Mouse (Mus musculus): ENCODE data around the gene Rnf128. TPM values are rescaled to one million over a fixed set of nuclear protein-coding genes. Genes with fewer than 3 reads are reported as not detected.

Rnf128 gene
- polyA plus RNA-seq, 1 experiment from 2014 or later = 6.7 TPM

DNA sequence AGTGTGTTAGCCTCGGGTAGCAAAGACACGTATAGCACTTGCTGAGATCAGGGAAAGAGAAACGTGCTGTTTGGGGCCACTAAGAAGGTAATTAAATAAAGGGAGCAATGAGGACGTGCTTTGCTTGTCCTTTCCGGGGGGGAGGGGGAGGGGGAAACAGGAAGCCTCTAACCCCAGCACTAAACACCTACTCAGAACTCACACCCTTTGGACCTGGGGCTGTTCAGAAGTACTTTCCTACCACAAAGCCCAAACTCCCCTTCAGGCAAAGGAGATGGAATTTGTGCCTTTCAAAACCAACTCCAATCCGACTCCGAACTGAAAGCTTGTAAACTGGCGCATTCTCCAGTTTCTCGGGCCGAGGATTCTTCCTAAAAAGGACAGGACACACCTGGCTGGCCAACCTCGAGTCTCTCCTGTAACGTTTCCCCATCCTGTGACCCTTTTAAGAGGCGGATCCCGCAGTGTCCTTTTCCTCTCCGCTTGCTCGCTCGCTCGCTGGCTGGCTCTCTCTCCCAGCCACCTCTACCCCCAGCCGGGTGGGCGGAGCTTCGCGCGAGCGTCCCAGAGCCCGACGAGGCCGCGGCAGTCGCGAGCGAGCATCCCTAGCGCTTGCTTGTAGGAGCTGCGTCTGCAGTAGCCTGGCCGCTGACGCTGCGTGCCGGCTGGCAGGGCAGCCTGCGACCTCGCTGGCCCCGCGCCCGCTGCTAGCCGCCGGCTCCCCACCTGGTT is 47.1 kb downstream of the Rnf128 start:
- peak overlapping the region; percentile 54 for H3K4me2 ChIP-seq (ENCODE audit: low read length)
- H3K4me1 ChIP-seq (ENCODE audit: control insufficient read depth, insufficient read depth, low read depth, low read length) = no peaks in the 10 kb centered on the region
- 0 out of 2 replicates have a peak overlapping the region, but pooled peaks have one; percentile 12 for H3K27ac ChIP-seq (ENCODE audit: low read depth, low read length)
- H3K36me3 ChIP-seq (ENCODE audit: control insufficient read depth, insufficient read depth, low read length) = no peaks in the 10 kb centered on the region
- WGBS = 13% methylated on average over 44 of the region's 44 CpGs
- peak overlapping the region; percentile 76 for H3K9ac ChIP-seq (ENCODE audit: low read depth, low read length)
- ATAC-seq = peak; percentile 98
- H3K9me3 ChIP-seq (ENCODE audit: control insufficient read depth, low read length) = no peaks in the 10 kb centered on the region
- peak overlapping the region; percentile 69 for H3K4me3 ChIP-seq (ENCODE audit: low read length)
- H3K27me3 ChIP-seq (replicated peaks; ENCODE audit: control insufficient read depth, insufficient read depth, low read length) = peaks cover 6% of the 10 kb centered on the region

DNA sequence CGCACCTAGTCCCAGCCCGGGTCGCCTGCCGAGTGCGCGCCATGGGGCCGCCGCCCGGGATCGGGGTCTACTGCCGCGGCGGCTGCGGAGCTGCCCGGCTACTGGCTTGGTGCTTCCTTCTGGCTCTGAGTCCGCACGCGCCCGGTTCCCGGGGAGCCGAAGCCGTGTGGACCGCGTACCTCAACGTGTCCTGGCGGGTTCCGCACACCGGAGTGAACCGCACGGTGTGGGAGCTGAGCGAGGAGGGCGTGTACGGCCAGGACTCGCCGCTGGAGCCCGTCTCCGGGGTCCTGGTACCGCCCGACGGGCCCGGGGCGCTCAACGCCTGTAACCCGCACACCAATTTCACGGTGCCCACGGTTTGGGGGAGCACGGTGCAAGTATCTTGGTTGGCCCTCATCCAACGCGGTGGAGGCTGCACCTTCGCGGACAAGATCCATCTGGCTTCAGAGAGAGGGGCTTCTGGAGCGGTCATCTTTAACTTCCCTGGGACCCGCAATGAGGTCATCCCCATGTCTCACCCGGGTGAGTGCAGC is 47.7 kb downstream of the Rnf128 start:
- Histone ChIP-seq H3K27me3 (replicated peaks; ENCODE audit: control insufficient read depth, insufficient read depth, low read length) (peaks cover 6% of the 10 kb centered on the region), H3K36me3 (ENCODE audit: control insufficient read depth, insufficient read depth, low read length) (no peaks in the 10 kb centered on the region), H3K27ac (ENCODE audit: low read depth, low read length) (no peak overlapping the region), H3K4me3 (ENCODE audit: low read length) (peak overlapping the region; percentile 69), H3K4me1 (ENCODE audit: control insufficient read depth, insufficient read depth, low read depth, low read length) (no peaks in the 10 kb centered on the region), H3K9ac (ENCODE audit: low read depth, low read length) (peak overlapping the region; percentile 76), H3K9me3 (ENCODE audit: control insufficient read depth, low read length) (no peaks in the 10 kb centered on the region), H3K4me2 (ENCODE audit: low read length) (peak overlapping the region; percentile 54)
- WGBS = 18% methylated on average over 48 of the region's 54 CpGs
- peak; percentile 88 for ATAC-seq

DNA sequence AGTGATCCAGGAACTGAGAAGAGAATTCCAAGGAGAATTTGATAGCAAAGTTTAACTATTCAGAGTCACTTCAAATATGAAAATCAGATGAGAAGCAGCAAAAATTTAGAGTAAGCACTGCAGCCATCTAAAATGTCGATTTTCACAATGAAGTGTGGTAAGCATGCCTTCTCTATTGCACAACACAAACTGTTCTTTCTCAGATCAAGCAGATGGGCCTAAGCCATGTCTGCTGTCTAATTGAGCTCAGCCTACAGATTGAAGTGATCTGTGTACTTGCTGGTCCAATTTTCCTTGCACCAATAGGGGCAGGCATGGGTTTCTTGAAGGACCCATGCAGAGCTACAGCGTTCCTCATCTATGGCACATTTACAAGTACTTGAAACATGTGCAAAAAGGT is 51.6 kb downstream of the Rnf128 start:
- Histone ChIP-seq H3K27ac (ENCODE audit: low read depth, low read length) (no peak overlapping the region), H3K4me2 (ENCODE audit: low read length) (no peak overlapping the region), H3K36me3 (ENCODE audit: control insufficient read depth, insufficient read depth, low read length) (no peaks in the 10 kb centered on the region), H3K9ac (ENCODE audit: low read depth, low read length) (no peak overlapping the region), H3K27me3 (replicated peaks; ENCODE audit: control insufficient read depth, insufficient read depth, low read length) (peaks cover 6% of the 10 kb centered on the region), H3K4me3 (ENCODE audit: low read length) (no peak overlapping the region), H3K9me3 (ENCODE audit: control insufficient read depth, low read length) (no peaks in the 10 kb centered on the region), H3K4me1 (ENCODE audit: control insufficient read depth, insufficient read depth, low read depth, low read length) (no peaks in the 10 kb centered on the region)
- ATAC-seq = no peak
- WGBS = 83% methylated on average over 2 of the region's 2 CpGs

DNA sequence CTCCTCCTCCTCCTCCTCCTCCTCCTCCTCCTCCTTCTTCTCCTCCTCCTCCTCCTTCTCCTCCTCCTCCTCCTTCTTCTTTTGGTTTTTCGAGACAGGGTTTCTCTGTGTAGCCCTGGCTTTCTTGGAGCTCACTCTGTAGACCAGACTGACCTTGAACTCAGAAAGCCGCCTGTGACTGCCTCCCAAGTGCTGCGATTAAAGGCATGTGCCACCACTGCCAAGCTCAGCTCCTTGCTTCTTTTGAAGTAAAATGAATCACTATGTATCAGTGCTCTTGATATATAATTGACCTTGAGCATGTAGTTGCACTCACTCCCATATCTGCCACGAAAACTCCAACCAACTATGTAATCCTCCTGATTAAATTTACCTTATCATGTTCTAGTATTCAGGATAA is 59.0 kb downstream of the Rnf128 start:
- Histone ChIP-seq H3K4me1 (ENCODE audit: control insufficient read depth, insufficient read depth, low read depth, low read length) (no peaks in the 10 kb centered on the region), H3K9me3 (ENCODE audit: control insufficient read depth, low read length) (no peaks in the 10 kb centered on the region), H3K4me3 (ENCODE audit: low read length) (no peak overlapping the region), H3K9ac (ENCODE audit: low read depth, low read length) (no peak overlapping the region), H3K27me3 (replicated peaks; ENCODE audit: control insufficient read depth, insufficient read depth, low read length) (no peaks in the 10 kb centered on the region), H3K4me2 (ENCODE audit: low read length) (no peak overlapping the region), H3K36me3 (ENCODE audit: control insufficient read depth, insufficient read depth, low read length) (no peaks in the 10 kb centered on the region), H3K27ac (ENCODE audit: low read depth, low read length) (no peak overlapping the region)
- WGBS = 90% methylated on average over 3 of the region's 4 CpGs
- ATAC-seq = no peak

DNA sequence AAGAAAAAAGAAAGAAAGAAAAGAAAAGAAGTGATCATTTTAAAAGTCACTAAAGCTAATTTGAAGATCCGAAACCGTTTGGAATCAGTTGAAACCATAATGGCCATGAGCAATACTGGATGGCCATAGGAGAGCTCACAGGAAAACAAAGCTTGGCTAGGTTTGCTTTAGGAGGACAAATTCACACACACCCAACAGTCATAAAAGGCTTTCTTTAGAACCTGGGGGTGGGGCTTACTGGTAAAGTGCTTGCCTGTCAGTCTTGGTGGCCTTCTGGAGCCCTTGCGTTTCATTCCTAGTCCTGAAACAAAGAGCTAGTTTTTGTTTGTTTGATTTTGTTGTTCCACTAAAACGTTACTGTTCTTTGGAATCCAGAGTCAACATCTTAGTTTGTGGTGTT is 71.6 kb downstream of the Rnf128 start:
- no peaks in the 10 kb centered on the region for H3K9me3 ChIP-seq (ENCODE audit: control insufficient read depth, low read length)
- H3K4me3 ChIP-seq (ENCODE audit: low read length) = no peak overlapping the region
- no peaks in the 10 kb centered on the region for H3K27me3 ChIP-seq (replicated peaks; ENCODE audit: control insufficient read depth, insufficient read depth, low read length)
- no peaks in the 10 kb centered on the region for H3K36me3 ChIP-seq (ENCODE audit: control insufficient read depth, insufficient read depth, low read length)
- no peak for ATAC-seq
- no peaks in the 10 kb centered on the region for H3K4me1 ChIP-seq (ENCODE audit: control insufficient read depth, insufficient read depth, low read depth, low read length)
- no peak overlapping the region for H3K9ac ChIP-seq (ENCODE audit: low read depth, low read length)
- no peak overlapping the region for H3K27ac ChIP-seq (ENCODE audit: low read depth, low read length)
- whole genome bisulfite sequencing = 63% methylated on average over 4 of the region's 4 CpGs
- H3K4me2 ChIP-seq (ENCODE audit: low read length) = no peak overlapping the region

DNA sequence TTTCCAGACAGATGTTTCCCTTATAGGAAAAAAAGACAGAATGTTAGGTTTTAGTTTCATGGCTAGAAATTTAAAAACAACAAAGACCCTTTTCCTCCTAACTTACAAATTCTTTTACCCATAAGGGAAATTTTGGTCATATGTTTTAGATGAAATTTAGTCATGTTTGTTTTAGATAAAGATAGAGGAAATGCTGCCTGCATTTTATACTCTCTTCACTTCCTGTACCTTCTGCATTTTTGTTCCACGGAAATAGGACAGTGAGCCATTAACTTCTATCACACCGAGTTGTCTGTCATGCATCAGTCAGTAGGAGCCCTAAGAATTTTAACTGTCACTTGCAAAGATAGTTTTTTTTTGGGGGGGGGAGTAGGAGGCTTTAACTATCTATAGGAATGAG is 76.6 kb downstream of the Rnf128 start:
- Histone ChIP-seq H3K27ac (ENCODE audit: low read depth, low read length) (no peak overlapping the region), H3K9me3 (ENCODE audit: control insufficient read depth, low read length) (no peaks in the 10 kb centered on the region), H3K27me3 (replicated peaks; ENCODE audit: control insufficient read depth, insufficient read depth, low read length) (no peaks in the 10 kb centered on the region), H3K9ac (ENCODE audit: low read depth, low read length) (no peak overlapping the region), H3K4me1 (ENCODE audit: control insufficient read depth, insufficient read depth, low read depth, low read length) (no peaks in the 10 kb centered on the region), H3K4me2 (ENCODE audit: low read length) (no peak overlapping the region), H3K36me3 (ENCODE audit: control insufficient read depth, insufficient read depth, low read length) (no peaks in the 10 kb centered on the region), H3K4me3 (ENCODE audit: low read length) (no peak overlapping the region)
- 82% methylated on average over 2 of the region's 2 CpGs for WGBS
- ATAC-seq = no peak

DNA sequence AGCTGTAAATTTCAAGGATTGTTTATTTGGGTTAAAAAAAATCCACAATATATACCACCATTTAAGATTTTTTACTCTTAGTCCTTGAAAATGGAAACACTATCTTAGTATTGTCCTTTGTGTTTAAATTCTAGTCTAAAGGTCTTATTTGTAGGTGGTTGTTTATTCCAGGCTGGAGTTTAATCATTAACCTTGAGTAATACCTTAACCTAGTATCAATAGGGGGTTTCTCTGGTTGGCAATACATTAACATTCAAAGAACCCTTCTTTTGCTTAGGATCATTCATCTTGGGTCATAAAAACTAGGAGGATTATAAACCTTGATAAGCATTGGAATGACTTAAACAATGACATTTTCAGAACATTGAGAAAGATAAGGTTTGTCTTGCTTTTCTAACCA is 77.3 kb downstream of the Rnf128 start:
- H3K4me2 ChIP-seq (ENCODE audit: low read length) = no peak overlapping the region
- H3K36me3 ChIP-seq (ENCODE audit: control insufficient read depth, insufficient read depth, low read length) = no peaks in the 10 kb centered on the region
- H3K27me3 ChIP-seq (replicated peaks; ENCODE audit: control insufficient read depth, insufficient read depth, low read length) = no peaks in the 10 kb centered on the region
- no peaks in the 10 kb centered on the region for H3K4me1 ChIP-seq (ENCODE audit: control insufficient read depth, insufficient read depth, low read depth, low read length)
- no peak overlapping the region for H3K4me3 ChIP-seq (ENCODE audit: low read length)
- no peaks in the 10 kb centered on the region for H3K9me3 ChIP-seq (ENCODE audit: control insufficient read depth, low read length)
- no peak overlapping the region for H3K9ac ChIP-seq (ENCODE audit: low read depth, low read length)
- H3K27ac ChIP-seq (ENCODE audit: low read depth, low read length) = no peak overlapping the region
- no peak for ATAC-seq

DNA sequence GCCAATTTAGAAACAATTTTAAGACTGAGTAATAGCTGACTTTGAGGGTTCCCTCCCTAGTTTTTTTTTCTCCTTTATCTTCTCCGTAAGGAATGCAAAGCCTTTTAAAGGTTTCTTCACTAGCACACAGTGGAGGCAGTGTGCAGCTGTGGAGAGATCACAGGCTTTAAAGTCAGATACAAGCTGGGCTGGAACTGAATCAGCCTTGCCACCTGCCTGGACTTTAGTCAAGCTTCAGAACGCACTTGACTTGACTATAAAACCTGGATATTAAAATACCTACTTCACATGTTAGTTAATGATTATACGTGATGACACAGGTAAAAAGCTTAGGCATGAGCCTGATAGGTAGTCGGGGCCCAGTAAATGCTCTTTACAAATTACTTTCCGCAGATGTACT is 89.1 kb downstream of the Rnf128 start:
- Histone ChIP-seq H3K36me3 (ENCODE audit: control insufficient read depth, insufficient read depth, low read length) (no peaks in the 10 kb centered on the region), H3K4me2 (ENCODE audit: low read length) (no peak overlapping the region), H3K4me3 (ENCODE audit: low read length) (no peak overlapping the region), H3K27ac (ENCODE audit: low read depth, low read length) (no peak overlapping the region), H3K27me3 (replicated peaks; ENCODE audit: control insufficient read depth, insufficient read depth, low read length) (no peaks in the 10 kb centered on the region), H3K4me1 (ENCODE audit: control insufficient read depth, insufficient read depth, low read depth, low read length) (no peaks in the 10 kb centered on the region), H3K9ac (ENCODE audit: low read depth, low read length) (no peak overlapping the region), H3K9me3 (ENCODE audit: control insufficient read depth, low read length) (no peaks in the 10 kb centered on the region)
- WGBS = 76% methylated on average over 5 of the region's 5 CpGs
- ATAC-seq = no peak

DNA sequence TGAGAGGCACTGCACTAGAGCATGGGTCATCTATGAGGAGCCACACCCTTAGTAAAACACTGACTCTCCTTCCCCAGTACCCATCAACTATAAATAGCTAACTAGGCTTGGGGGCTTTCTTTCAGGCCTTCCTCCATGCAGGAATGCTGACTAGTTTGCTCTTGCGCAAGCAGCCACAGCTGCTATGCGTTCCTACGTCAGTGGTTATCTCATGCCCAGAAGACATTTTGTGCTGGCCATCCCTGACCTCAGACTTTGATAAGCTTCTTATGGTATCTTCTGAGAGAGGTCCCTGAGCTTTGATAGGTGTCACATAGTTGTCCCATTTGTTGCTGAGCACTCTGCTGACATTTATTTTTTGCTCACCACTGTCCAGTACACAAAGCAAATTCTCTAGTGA is 90.2 kb downstream of the Rnf128 start:
- ATAC-seq = no peak
- Histone ChIP-seq H3K36me3 (ENCODE audit: control insufficient read depth, insufficient read depth, low read length) (no peaks in the 10 kb centered on the region), H3K4me3 (ENCODE audit: low read length) (no peak overlapping the region), H3K9ac (ENCODE audit: low read depth, low read length) (no peak overlapping the region), H3K27ac (ENCODE audit: low read depth, low read length) (no peak overlapping the region), H3K27me3 (replicated peaks; ENCODE audit: control insufficient read depth, insufficient read depth, low read length) (no peaks in the 10 kb centered on the region; the same call in 1 of the 2 replicates), H3K9me3 (ENCODE audit: control insufficient read depth, low read length) (no peaks in the 10 kb centered on the region), H3K4me2 (ENCODE audit: low read length) (no peak overlapping the region), H3K4me1 (ENCODE audit: control insufficient read depth, insufficient read depth, low read depth, low read length) (no peaks in the 10 kb centered on the region)
- 91% methylated on average over 3 of the region's 3 CpGs for WGBS

All from hindbrain, embryonic 16.5 days (tissue).